Mouse (Mus musculus): ENCODE results near the gene Serhl.
"Not testable (repeated sequence)": the region's sequence is repeated elsewhere in the genome, so short reads cannot be mapped to it uniquely, and the experiment has no call there.

The Serhl gene

DNA sequence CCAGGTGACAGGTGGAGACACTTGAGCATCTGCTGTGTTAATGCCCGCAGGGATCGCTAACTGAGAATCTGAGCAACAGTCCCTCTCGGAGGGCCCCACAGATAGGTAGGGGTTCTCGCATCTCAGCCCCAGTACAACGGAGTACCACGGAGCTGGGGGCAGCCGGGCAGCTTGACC is at the start of gene Serhl:
Gene Serhl, plus strand, starts transcription at position 78 of the 177 bp plus-strand sequence.
- no peak for DNase-seq (ENCODE audit: extremely low spot score, low read depth, low spot score)

GRCm38 (mm10) chr15:83040156-83040555 is 49.1 kb upstream of the Serhl start:
- no peak for DNase-seq (ENCODE audit: extremely low spot score, low read depth, low spot score)

DNA sequence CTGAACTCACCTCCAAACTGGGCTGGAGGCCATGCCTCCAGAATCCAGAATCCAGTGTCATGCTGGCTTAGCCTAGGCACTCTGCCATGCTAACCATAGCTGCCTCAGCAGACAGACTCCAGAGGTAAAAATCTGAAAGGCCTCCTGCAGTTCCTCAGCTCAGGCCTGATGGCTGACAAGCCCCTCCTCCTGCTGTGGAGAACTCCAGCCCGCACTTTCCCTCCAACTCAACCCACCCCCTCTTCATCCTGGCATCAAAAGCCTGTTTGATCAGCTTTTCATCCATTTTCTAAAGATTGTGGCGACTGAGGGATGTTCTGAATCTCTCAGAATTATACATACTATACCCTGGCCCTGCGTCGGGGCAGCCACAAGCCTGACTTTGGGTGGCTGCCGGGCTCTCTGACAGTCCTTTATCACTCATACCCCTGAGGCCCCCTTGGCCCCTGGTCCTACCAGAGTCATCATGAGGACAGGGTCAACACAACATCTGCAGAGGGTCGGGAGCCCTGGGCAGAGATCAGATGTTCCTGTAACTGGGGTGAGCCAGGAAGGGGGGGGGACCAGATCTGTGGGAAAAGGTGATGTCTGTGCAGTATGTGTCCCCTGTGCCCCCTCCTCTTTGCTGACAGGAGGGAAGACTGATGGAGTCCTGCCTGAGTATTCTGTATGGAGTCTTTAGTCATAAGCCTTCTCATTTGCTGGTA is 46.5 kb upstream of the Serhl start:
- no peak for DNase-seq (ENCODE audit: extremely low spot score, low read depth, low spot score)

DNA sequence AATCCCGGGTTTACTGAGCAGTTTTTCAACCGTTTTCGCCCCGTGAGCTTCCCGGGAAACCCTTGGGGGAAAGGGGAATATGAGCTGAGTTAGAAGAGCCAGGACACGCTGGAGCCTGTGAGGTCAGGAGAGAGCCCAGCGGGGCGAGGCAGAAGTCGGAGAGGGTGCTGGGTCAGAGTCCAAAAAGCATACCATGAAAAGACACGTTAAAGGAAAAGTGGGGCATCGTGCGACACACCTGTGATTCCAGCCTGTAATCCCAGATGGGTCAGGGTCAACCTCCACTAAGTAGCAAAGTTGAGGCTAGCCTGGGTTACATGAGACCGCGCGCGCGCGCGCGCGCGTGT is 46.0 kb upstream of the Serhl start:
- DNase-seq (ENCODE audit: extremely low spot score, low read depth, low spot score), result no peak

- not testable (repeated sequence) for DNase-seq (ENCODE audit: extremely low spot score, low read depth, low spot score)
These were observed 43.7 kb upstream of the Serhl start for GRCm38 (mm10) chr15:83045565-83045964.

- no peak for DNase-seq (ENCODE audit: extremely low spot score, low read depth, low spot score)
These were observed 43.0 kb upstream of the Serhl start for GRCm38 (mm10) chr15:83046308-83046707.

DNA sequence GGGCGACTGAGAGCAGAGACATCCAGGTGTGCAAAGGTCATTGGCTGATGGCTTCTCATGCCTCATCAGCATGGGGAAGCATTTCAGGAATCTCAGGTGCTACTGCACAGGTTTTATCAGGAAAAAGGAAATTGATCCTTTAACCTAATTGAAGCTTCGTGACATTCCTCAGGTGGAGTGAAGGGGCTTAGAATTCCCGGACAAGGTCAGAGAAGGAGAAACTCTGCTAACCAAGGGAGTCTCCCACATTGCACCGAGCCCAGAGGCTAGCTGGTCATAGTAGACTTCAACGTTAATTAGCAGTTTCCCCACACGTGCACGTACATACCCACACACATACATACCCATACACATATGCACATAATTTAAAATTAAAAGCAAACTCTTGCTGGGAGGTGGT is 42.6 kb upstream of the Serhl start:
- DNase-seq (ENCODE audit: extremely low spot score, low read depth, low spot score), result no peak

GRCm38 (mm10) chr15:83052341-83053104 is 36.8 kb upstream of the Serhl start:
- DNase-seq (ENCODE audit: extremely low spot score, low read depth, low spot score), result no peak

- DNase-seq (ENCODE audit: extremely low spot score, low read depth, low spot score), result no peak
These were observed 36.0 kb upstream of the Serhl start for GRCm38 (mm10) chr15:83053261-83053660.

DNA sequence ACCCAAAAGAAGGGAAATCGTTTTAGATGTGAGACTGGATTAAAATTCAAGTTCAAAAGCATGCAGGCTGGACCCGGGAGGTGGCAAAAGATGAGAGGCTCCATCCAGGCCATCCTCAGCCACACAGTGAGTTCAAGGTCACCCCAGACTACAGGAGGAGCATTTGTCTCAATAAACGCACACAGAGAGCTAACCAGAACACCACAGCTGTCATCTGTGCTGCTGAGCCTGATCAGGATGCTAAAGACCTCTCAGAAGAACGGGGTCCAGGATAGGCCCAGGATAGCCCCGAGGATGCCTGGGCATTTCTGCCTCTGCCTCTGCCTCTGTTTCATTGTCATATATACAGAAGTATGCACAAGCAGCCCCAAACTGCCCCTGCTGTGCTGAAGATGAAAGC is 33.7 kb upstream of the Serhl start:
- DNase-seq (ENCODE audit: extremely low spot score, low read depth, low spot score), result no peak

DNA sequence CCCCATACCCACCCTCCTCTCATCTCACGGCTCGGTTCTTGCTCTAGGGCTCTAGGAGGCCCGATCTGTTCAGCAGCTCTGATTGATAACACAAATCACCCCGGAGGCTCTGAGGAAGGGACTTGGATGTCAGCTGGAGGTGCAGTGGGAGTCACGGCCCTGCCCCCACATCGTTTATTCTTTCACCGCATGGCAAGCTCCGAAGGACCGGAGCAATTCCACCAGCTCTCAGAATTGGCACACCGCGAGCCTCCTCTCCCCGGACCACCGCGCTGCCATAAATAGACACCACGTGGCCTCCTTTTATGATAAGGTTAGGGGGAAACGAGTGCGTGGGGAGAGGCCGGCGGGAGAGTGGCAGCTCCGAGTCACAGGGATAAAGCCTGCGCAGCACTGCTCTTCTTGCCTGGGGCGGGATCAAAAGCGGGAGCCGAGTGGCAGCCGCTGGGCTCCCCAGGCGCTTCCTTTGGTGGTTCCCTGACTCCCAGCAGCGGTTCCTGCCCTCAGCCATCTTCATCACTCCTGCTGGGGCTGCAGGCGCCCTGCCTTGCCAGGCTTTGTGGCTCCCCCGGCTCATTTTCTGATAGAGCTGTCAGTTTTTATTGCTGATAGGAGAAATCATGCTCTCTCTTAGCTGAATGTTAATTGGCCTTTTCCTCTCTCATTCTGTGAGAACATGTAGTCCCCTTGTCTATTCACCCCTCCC is 32.8 kb upstream of the Serhl start:
- no peak for DNase-seq (ENCODE audit: extremely low spot score, low read depth, low spot score)

GRCm38 (mm10) chr15:83057533-83057932 is 31.8 kb upstream of the Serhl start:
- no peak for DNase-seq (ENCODE audit: extremely low spot score, low read depth, low spot score)

DNA sequence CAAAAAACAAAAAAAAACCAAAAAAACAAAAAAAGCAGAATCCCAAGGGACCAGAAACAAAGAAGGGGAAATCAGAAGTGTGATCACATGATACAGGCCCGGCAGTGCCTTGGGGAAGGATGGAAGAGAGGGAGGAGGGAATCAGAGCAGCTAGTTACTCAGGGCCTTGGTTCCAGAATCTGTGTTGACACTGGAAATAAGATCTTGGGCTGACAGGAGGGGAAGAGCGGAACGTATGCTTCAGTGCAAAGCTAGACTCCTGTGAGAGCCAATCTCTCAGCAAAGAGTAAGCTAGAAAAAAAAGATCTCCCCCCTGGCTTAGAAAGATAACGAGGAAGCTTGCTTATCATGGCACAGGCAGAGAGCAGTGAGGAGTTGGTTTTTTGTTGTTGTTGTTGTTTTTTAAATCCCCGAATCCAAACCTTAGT is 30.1 kb upstream of the Serhl start:
- no peak for DNase-seq (ENCODE audit: extremely low spot score, low read depth, low spot score)

- no peak for DNase-seq (ENCODE audit: extremely low spot score, low read depth, low spot score)
These were observed 27.6 kb upstream of the Serhl start for GRCm38 (mm10) chr15:83061689-83062088.

DNA sequence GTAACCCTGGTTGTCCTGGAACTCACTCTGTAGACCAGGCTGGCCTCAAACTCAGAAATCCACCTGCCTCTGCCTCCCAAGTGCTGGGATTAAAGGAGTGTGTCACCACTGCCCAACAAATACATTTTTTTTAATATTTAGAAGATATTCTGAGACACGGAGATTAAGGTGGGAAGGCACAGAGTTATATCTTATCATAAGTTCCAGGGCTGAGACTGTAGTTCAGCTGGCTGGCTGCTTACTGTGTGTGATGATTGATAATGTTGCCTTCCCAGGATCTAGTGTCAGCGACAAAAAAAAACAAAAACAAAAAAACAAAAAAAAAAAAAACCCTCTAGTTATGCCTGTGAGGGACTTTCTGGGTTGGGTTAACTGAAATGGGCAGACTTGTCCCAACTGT is 26.7 kb upstream of the Serhl start:
- not testable (repeated sequence) for DNase-seq (ENCODE audit: extremely low spot score, low read depth, low spot score)

DNA sequence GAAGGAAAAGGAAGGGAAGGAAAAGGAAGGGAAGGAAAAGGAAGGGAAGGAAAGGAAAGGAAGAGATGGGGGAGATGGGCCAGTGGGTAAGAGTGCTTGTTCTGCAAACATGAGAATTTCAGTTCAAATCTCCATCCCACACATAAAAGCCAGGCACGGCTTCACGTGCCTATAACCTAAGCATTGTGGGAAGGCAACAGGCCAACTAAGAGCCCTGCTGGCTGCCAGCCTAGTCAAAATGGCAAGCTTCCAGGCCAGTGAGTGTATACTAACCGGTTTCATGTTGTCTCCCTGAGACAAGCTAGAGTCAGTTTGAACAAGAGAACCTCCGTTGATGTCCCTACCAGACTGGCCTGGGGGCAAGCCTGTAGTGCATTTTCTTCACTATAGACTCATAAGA is 23.8 kb upstream of the Serhl start:
- no peak for DNase-seq (ENCODE audit: extremely low spot score, low read depth, low spot score)

- DNase-seq (ENCODE audit: extremely low spot score, low read depth, low spot score), result no peak
These were observed 21.0 kb upstream of the Serhl start for GRCm38 (mm10) chr15:83068270-83068669.

GRCm38 (mm10) chr15:83070942-83071341 is 18.4 kb upstream of the Serhl start:
- DNase-seq (ENCODE audit: extremely low spot score, low read depth, low spot score), result no peak

DNA sequence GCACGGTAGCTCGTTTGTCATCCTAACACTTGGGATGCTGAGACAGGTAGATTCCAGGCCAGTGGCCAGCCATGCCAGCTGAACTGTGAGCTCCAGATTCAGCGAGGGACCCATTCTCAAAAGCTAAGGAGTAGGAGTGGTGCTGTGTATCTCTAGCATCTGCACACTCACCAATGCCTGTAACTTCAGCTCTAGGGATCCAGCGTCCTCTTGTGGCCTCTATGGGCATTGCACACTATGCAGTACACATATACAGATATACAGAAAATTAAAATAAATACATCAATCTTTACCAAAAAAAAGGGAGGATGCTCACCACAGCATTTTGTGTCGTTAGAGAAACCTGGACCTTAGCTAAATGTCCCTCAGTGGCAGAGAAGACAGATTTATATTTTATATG is 17.6 kb upstream of the Serhl start:
- no peak for DNase-seq (ENCODE audit: extremely low spot score, low read depth, low spot score)

DNA sequence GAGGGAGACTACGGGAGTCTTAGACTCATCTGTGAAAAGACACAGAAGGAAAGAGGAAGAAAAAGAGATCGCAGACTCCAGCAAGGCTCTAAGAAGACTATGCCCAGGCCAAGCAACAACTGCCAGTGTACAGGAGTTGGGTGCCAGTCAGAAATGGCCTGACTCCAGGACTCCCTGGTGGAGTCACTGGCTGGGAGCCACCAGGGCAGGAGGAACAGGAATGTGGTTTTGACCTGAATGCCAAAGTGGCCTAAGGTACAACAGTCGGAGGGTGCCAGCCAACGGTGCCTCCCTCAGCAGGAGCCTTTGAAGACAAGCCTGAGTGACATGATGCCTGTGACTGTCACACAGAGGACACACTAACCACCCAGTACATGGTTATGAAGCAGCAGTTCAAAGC is 15.1 kb upstream of the Serhl start:
- DNase-seq (ENCODE audit: extremely low spot score, low read depth, low spot score), result no peak

DNA sequence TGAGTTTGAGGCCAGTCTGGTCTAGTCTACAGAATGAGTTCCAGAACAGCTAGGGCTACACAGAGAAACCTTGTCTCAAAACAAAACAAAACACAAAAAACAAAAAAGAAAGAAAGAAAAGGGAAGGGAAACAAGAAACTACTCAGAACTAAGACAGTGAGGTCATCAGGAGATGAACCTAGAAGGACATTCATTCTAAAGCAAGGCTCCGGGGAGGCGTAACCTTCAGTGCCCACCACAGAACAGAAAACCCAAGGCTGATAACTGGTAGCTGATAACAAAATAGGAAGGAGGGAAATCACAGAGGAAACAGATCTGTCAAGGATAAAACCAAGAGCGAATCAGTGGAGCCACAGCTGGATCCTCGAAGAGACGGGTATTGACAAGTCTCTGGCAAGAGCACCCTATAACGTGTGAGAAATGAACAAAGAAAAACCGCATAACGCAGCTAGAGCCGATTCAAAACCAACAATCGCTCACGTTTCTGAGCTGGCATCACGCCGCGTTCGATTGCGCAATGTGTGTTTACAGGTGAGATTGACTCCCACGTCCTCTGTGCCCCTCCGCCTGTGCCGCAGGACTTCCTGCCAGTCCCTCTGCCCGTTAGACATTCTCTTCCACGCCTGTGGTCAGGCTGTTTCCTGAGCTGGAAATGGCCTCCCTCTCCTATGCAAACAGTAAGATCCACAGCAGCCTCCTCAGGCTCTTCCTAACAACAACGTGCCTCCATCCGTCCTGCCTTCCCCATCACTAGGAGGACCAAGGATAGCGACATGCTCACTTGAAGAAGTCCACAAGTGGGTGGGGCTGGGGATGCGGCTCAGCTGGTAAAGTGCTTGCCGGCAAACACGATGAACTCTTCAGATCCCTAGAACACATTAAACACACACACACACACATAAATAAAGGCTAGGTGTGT is 13.4 kb upstream of the Serhl start:
- DNase-seq (ENCODE audit: extremely low spot score, low read depth, low spot score), result no peak
